Comparison of ENCODE assay signal across 12 mouse cellular contexts in the genomic region with DNA sequence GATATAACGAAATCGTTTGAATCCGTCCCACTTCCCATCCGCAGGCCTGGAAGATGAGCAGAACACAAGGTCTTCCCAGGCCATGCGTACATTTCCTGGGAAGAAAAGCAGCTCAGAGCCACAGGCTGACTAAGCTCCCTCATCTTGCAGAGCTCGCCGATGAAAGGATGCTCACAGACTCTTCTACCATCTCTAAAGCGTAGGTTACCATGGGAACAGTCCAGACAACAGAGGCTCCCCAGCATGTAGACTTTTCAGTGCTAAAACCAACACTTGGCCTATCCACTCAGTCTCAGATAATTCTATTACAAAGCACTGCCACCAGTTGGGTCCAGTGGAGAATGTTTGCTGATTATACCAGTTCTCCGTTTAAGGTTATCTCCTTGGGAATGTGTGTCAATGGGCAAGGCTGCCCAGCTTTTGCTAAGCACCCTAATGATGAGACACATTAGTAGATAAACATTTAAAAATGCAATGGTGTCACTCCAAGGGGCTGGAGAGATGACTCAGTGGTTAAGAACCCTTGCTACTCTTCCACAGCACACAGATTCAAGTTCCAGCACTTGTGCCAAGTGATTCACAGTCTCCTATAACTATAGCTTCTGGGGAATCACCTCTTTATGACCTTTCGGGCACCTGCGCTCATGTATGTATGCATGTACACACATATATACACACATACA.
DNase-seq lines count a peak whose midpoint lies in the region; ATAC-seq lines count a peak whose summit lies in the region.
"Had no signal": no experiment of that assay in that cellular context is flagged by ENCODE, and none has a peak within 500 bp of the region (broad histone marks: within the 10 kb centered on the region; RNA-seq: fewer than 3 reads in every experiment).

No protein-coding gene starts in this region.

- no peaks in the 10 kb centered on the region for H3K36me3 ChIP-seq in midbrain, embryonic 15.5 days (replicated peaks)
- H3K36me3 ChIP-seq: heart, embryonic 15.5 days had no signal

- no peak overlapping the region for H3K4me2 ChIP-seq in midbrain, embryonic 15.5 days
- H3K4me2 ChIP-seq: heart, embryonic 15.5 days had no signal

- H3K27ac ChIP-seq in midbrain, embryonic 15.5 days = peak overlapping the region; percentile 53
- H3K27ac ChIP-seq: heart, embryonic 15.5 days had no signal

- ATAC-seq in midbrain, embryonic 15.5 days (replicated peaks) = peak; percentile 90

- WGBS in midbrain, embryonic 15.5 days = 38% methylated on average over 11 of the region's 11 CpGs

- no peaks in the 10 kb centered on the region for H3K27me3 ChIP-seq in midbrain, embryonic 15.5 days (replicated peaks)
- H3K27me3 ChIP-seq: heart, embryonic 15.5 days had no signal

- peaks cover 14% of the 10 kb centered on the region for H3K4me1 ChIP-seq in midbrain, embryonic 15.5 days
- H3K4me1 ChIP-seq: heart, embryonic 15.5 days had no signal

- DNase-seq in NIH3T3 (ENCODE audit: low read depth) = peak; percentile 54
- DNase-seq in brain, embryonic 18.5 days (ENCODE audit: low read depth, low spot score) = peak; percentile 46
- peak; percentile 27 for DNase-seq in layer of hippocampus, adult 9-10 months (ENCODE audit: low spot score)
- DNase-seq in cerebellum, adult 9-11 months = no peak
- DNase-seq in heart, postnatal 4 days = no peak
- no peak for DNase-seq in cerebellum, postnatal 10 days
- DNase-seq: adrenal gland, adult 8-10 months; kidney, adult 2 months; lung, adult 2 months; thymus, postnatal 14 days had no signal

- no peak overlapping the region for H3K4me3 ChIP-seq in midbrain, embryonic 15.5 days
- H3K4me3 ChIP-seq: heart, embryonic 15.5 days had no signal

- H3K9ac ChIP-seq in midbrain, embryonic 15.5 days = no peak overlapping the region
- H3K9ac ChIP-seq: heart, embryonic 15.5 days had no signal

- no peaks in the 10 kb centered on the region for H3K9me3 ChIP-seq in midbrain, embryonic 15.5 days
- H3K9me3 ChIP-seq: heart, embryonic 15.5 days had no signal

Comparison
In these comparisons a context has a peak if more than half of its experiments do, and no peak if none do; other contexts are left out.
1. DNase-seq: peak in NIH3T3 (single experiment), brain, embryonic 18.5 days (single experiment) and layer of hippocampus, adult 9-10 months (single experiment); none in cerebellum, adult 9-11 months (single experiment), heart, postnatal 4 days (single experiment) and cerebellum, postnatal 10 days (0 of 2).